Mouse (Mus musculus): ENCODE data around the gene Mphosph9.
"Not testable (repeated sequence)": the region's sequence is repeated elsewhere in the genome, so short reads cannot be mapped to it uniquely, and the experiment has no call there.

Gene Mphosph9

GRCm38 (mm10) chr5:124233874-124234661 is 93.7 kb downstream of the Mphosph9 start:
- peak; percentile 64 to 65 for DNase-seq

- DNase-seq, result no peak
Observed at GRCm38 (mm10) chr5:124233144-124233465, 94.7 kb downstream of the Mphosph9 start.

- DNase-seq, result no peak
Observed at GRCm38 (mm10) chr5:124232360-124233143, 95.2 kb downstream of the Mphosph9 start.

GRCm38 (mm10) chr5:124230461-124230860 is 97.3 kb downstream of the Mphosph9 start:
- DNase-seq, result no peak

GRCm38 (mm10) chr5:124227193-124227592 is 100.6 kb downstream of the Mphosph9 start:
- DNase-seq, result no peak

GRCm38 (mm10) chr5:124226494-124226893 is 101.3 kb downstream of the Mphosph9 start:
- no peak for DNase-seq

GRCm38 (mm10) chr5:124225891-124226290 is 101.9 kb downstream of the Mphosph9 start:
- no peak for DNase-seq

- no peak for DNase-seq
Observed at GRCm38 (mm10) chr5:124224321-124225092, 103.3 kb downstream of the Mphosph9 start.

GRCm38 (mm10) chr5:124223574-124223973 is 104.2 kb downstream of the Mphosph9 start:
- DNase-seq, result no peak

- DNase-seq, result no peak
Observed at GRCm38 (mm10) chr5:124222696-124223095, 105.1 kb downstream of the Mphosph9 start.

- no peak for DNase-seq
Observed at GRCm38 (mm10) chr5:124221736-124222040, 106.1 kb downstream of the Mphosph9 start.

GRCm38 (mm10) chr5:124221037-124221735 is 106.6 kb downstream of the Mphosph9 start:
- DNase-seq, result peak; percentile 37 to 43

- DNase-seq, result no peak
Observed at GRCm38 (mm10) chr5:124220551-124220950, 107.2 kb downstream of the Mphosph9 start.

- DNase-seq, result no peak
Observed at GRCm38 (mm10) chr5:124219431-124219830, 108.3 kb downstream of the Mphosph9 start.

GRCm38 (mm10) chr5:124218986-124219385 is 108.8 kb downstream of the Mphosph9 start:
- no peak for DNase-seq

- DNase-seq, result no peak
Observed at GRCm38 (mm10) chr5:124217566-124218249, 110.1 kb downstream of the Mphosph9 start.

- not testable (repeated sequence) for DNase-seq
Observed at GRCm38 (mm10) chr5:124217092-124217491, 110.7 kb downstream of the Mphosph9 start.

GRCm38 (mm10) chr5:124216403-124216802 is 111.4 kb downstream of the Mphosph9 start:
- DNase-seq, result no peak

GRCm38 (mm10) chr5:124215647-124216046 is 112.1 kb downstream of the Mphosph9 start:
- DNase-seq, result no peak

- DNase-seq, result no peak
Observed at GRCm38 (mm10) chr5:124214516-124215145, 113.1 kb downstream of the Mphosph9 start.

GRCm38 (mm10) chr5:124213588-124214469 is 113.9 kb downstream of the Mphosph9 start:
- no peak for DNase-seq
